Mouse (Mus musculus): Measurements from ENCODE around the gene Dlgap1. TPM values are rescaled to one million over a fixed set of nuclear protein-coding genes. Genes with fewer than 3 reads are reported as not detected.

Dlgap1 gene
- polyA plus RNA-seq, 1 experiment from 2014 or later = 1.6 TPM

- Histone ChIP-seq H3K36me3 (ENCODE audit: control insufficient read depth, insufficient read depth, low read length) (no peaks in the 10 kb centered on the region), H3K27me3 (replicated peaks; ENCODE audit: control insufficient read depth, insufficient read depth, low read length) (no peaks in the 10 kb centered on the region), H3K27ac (ENCODE audit: low read depth, low read length) (no peak overlapping the region), H3K4me1 (replicated peaks; ENCODE audit: control insufficient read depth, insufficient read depth, low read length) (0 out of 2 replicates have a peak, but pooled peaks cover 2% of the 10 kb centered on the region), H3K9me3 (ENCODE audit: control insufficient read depth, low read length) (no peaks in the 10 kb centered on the region), H3K9ac (ENCODE audit: low read depth, low read length) (no peak overlapping the region), H3K4me2 (peak overlapping the region; percentile 50), H3K4me3 (ENCODE audit: low read depth, low read length) (peak overlapping the region; percentile 10; the same call in 1 of the 2 replicates)
- ATAC-seq (replicated peaks; ENCODE audit: low FRiP score) (peak; percentile 76), DNase-seq (ENCODE audit: low spot score) (peak; percentile 71)
- 1% methylated on average over 17 of the region's 17 CpGs for WGBS
Measured at GRCm38 (mm10) chr17:70738168-70738854, 769.4 kb downstream of the Dlgap1 start.

GRCm38 (mm10) chr17:70739346-70739745, 770.5 kb downstream of the Dlgap1 start:
- no peak overlapping the region for H3K4me3 ChIP-seq (ENCODE audit: low read depth, low read length)
- no peaks in the 10 kb centered on the region for H3K9me3 ChIP-seq (ENCODE audit: control insufficient read depth, low read length)
- H3K27ac ChIP-seq (ENCODE audit: low read depth, low read length) = no peak overlapping the region
- H3K4me2 ChIP-seq = no peak overlapping the region
- H3K4me1 ChIP-seq (replicated peaks; ENCODE audit: control insufficient read depth, insufficient read depth, low read length) = 0 out of 2 replicates have a peak, but pooled peaks cover 2% of the 10 kb centered on the region
- no peak for ATAC-seq (replicated peaks; ENCODE audit: low FRiP score)
- H3K36me3 ChIP-seq (ENCODE audit: control insufficient read depth, insufficient read depth, low read length) = no peaks in the 10 kb centered on the region
- DNase-seq (ENCODE audit: low spot score) = no peak
- 72% methylated on average over 6 of the region's 6 CpGs for WGBS
- no peaks in the 10 kb centered on the region for H3K27me3 ChIP-seq (replicated peaks; ENCODE audit: control insufficient read depth, insufficient read depth, low read length)
- H3K9ac ChIP-seq (ENCODE audit: low read depth, low read length) = no peak overlapping the region

DNA sequence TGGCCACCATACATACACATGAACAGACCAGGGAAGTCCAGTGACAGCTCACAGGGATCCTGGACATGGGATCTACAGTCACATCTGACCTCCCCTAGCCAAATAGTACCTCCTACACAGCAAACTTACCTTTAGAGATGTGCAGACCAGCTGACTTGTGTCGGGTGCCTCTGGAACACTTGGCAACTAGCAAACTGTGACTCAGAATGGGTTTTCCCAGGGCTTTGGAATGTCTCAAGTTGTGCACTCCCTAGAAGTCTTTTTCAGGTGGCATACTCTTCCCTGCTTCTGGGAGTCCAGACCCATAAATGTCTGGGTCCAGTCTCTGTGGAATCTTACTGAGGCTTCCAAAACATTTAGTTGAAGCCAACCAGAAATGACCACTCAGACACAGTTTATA, 772.8 kb downstream of the Dlgap1 start:
- no peaks in the 10 kb centered on the region for H3K9me3 ChIP-seq (ENCODE audit: control insufficient read depth, low read length)
- no peak overlapping the region for H3K9ac ChIP-seq (ENCODE audit: low read depth, low read length)
- ATAC-seq (replicated peaks; ENCODE audit: low FRiP score) (no peak), DNase-seq (ENCODE audit: low spot score) (no peak)
- H3K4me2 ChIP-seq = no peak overlapping the region
- H3K27me3 ChIP-seq (replicated peaks; ENCODE audit: control insufficient read depth, insufficient read depth, low read length) = peaks cover 4% of the 10 kb centered on the region; the same call in 1 of the 2 replicates
- 88% methylated on average over 1 of the region's 1 CpGs for WGBS
- no peaks in the 10 kb centered on the region for H3K36me3 ChIP-seq (ENCODE audit: control insufficient read depth, insufficient read depth, low read length)
- H3K27ac ChIP-seq (ENCODE audit: low read depth, low read length) = no peak overlapping the region
- H3K4me3 ChIP-seq (ENCODE audit: low read depth, low read length) = no peak overlapping the region
- H3K4me1 ChIP-seq (replicated peaks; ENCODE audit: control insufficient read depth, insufficient read depth, low read length) = 0 out of 2 replicates have a peak, but pooled peaks cover 2% of the 10 kb centered on the region

- ATAC-seq (replicated peaks; ENCODE audit: low FRiP score) (no peak), DNase-seq (ENCODE audit: low spot score) (no peak)
- Histone ChIP-seq H3K9ac (ENCODE audit: low read depth, low read length) (no peak overlapping the region), H3K4me1 (replicated peaks; ENCODE audit: control insufficient read depth, insufficient read depth, low read length) (peaks cover 2% of the 10 kb centered on the region; the same call in 1 of the 2 replicates), H3K4me3 (ENCODE audit: low read depth, low read length) (no peak overlapping the region), H3K4me2 (no peak overlapping the region), H3K27ac (ENCODE audit: low read depth, low read length) (no peak overlapping the region), H3K9me3 (ENCODE audit: control insufficient read depth, low read length) (no peaks in the 10 kb centered on the region), H3K36me3 (ENCODE audit: control insufficient read depth, insufficient read depth, low read length) (no peaks in the 10 kb centered on the region), H3K27me3 (replicated peaks; ENCODE audit: control insufficient read depth, insufficient read depth, low read length) (peaks cover 20% of the 10 kb centered on the region)
- WGBS = 83% methylated on average over 5 of the region's 5 CpGs
Measured at GRCm38 (mm10) chr17:70744570-70745153, 775.8 kb downstream of the Dlgap1 start.

- Histone ChIP-seq H3K4me2 (no peak overlapping the region), H3K4me3 (ENCODE audit: low read depth, low read length) (no peak overlapping the region), H3K27me3 (replicated peaks; ENCODE audit: control insufficient read depth, insufficient read depth, low read length) (peaks cover 24% of the 10 kb centered on the region), H3K4me1 (replicated peaks; ENCODE audit: control insufficient read depth, insufficient read depth, low read length) (peaks cover 2% of the 10 kb centered on the region; the same call in 1 of the 2 replicates), H3K27ac (ENCODE audit: low read depth, low read length) (no peak overlapping the region), H3K9ac (ENCODE audit: low read depth, low read length) (no peak overlapping the region), H3K36me3 (ENCODE audit: control insufficient read depth, insufficient read depth, low read length) (no peaks in the 10 kb centered on the region), H3K9me3 (ENCODE audit: control insufficient read depth, low read length) (no peaks in the 10 kb centered on the region)
- ATAC-seq (replicated peaks; ENCODE audit: low FRiP score) = no peak
- DNase-seq (ENCODE audit: low spot score) = no peak
- WGBS = 74% methylated on average over 6 of the region's 6 CpGs
Measured at GRCm38 (mm10) chr17:70745385-70745784, 776.5 kb downstream of the Dlgap1 start.

DNA sequence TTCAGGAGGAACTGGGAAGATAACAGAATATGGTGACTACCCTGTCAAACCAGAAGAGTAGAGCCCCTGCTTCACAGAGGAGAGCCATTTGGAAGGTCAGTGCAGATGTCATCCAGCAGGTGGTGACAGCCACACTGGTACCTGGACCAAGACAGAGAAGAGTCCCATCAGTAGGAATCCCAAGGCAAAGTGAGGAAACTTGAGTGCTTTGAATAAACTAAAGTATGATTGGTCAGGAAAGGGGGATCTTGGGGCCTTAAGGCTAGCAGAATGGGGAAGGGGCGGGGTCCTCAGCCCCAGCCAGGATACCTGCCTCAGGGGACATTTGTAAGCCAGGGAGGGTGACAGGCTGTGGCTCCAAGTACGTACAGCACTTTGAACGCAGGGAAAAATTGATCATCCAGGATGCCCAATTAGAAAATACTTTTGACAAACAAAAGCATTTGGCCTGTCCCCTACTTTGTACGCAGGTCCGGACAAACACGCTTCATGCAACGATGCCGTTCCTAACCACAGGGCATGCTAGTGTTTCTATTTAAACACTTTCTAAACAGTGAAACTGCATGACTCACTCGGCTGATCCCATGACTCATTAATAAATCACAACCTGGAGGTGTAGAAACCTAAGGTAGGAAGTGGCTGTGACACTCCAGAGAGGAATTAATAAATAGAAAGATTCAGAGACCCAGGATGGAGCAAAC, 777.7 kb downstream of the Dlgap1 start:
- H3K27me3 ChIP-seq (replicated peaks; ENCODE audit: control insufficient read depth, insufficient read depth, low read length) = peaks cover 30% of the 10 kb centered on the region

DNA sequence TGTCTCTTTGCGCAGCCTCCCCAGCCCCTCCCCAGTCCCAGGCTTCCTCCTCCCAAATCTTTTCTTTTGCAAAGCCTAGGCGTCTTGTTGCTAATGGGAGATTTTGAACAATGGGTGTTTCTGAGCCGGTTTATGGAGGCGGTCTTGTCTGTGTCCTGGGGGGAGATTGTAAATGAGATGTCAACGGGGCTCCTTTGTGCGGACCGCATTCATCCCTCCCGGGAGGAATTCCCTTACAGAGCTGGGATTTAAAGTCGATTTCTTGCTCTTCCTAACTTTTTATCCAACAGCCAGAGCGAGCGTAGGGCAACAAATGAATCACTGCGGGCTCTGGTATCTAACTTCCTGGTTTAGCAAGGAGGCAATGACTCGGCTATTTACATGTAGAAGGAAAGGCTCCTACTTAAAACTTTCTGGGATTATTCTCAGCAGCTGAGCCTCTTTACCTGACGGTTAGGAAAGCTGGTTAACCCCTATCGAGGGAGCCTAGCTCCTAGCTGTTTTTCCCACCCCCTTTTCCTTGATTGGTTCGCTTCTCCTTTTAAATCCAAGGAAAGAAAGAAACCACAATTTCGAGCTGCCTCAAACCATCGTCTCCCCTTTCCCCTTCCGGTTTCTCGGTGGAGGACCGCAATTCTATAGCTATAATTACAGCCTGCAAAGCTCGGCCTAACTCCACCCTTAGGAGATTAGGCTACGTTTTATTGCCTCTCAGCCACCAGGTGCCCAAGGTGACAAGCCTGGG, 779.0 kb downstream of the Dlgap1 start:
- Histone ChIP-seq H3K4me3 (ENCODE audit: low read depth, low read length) (peak overlapping the region; percentile 22), H3K27me3 (replicated peaks; ENCODE audit: control insufficient read depth, insufficient read depth, low read length) (peaks cover 34% of the 10 kb centered on the region), H3K36me3 (ENCODE audit: control insufficient read depth, insufficient read depth, low read length) (no peaks in the 10 kb centered on the region), H3K27ac (ENCODE audit: low read depth, low read length) (0 out of 2 replicates have a peak overlapping the region, but pooled peaks have one; percentile 22), H3K4me2 (peak overlapping the region; percentile 50), H3K9me3 (ENCODE audit: control insufficient read depth, low read length) (no peaks in the 10 kb centered on the region), H3K9ac (ENCODE audit: low read depth, low read length) (no peak overlapping the region), H3K4me1 (replicated peaks; ENCODE audit: control insufficient read depth, insufficient read depth, low read length) (peaks cover 2% of the 10 kb centered on the region; the same call in 1 of the 2 replicates)
- under 1% methylated on average over 23 of the region's 23 CpGs for WGBS
- DNase-seq (ENCODE audit: low spot score) (peak; percentile 42), ATAC-seq (replicated peaks; ENCODE audit: low FRiP score) (no peak)

More for the DNA sequence above, 777.7 kb downstream of the Dlgap1 start:
- WGBS = 46% methylated on average over 9 of the region's 9 CpGs
- Histone ChIP-seq H3K4me3 (ENCODE audit: low read depth, low read length) (no peak overlapping the region), H3K4me2 (no peak overlapping the region), H3K36me3 (ENCODE audit: control insufficient read depth, insufficient read depth, low read length) (no peaks in the 10 kb centered on the region), H3K9me3 (ENCODE audit: control insufficient read depth, low read length) (no peaks in the 10 kb centered on the region), H3K9ac (ENCODE audit: low read depth, low read length) (no peak overlapping the region), H3K4me1 (replicated peaks; ENCODE audit: control insufficient read depth, insufficient read depth, low read length) (peaks cover 2% of the 10 kb centered on the region; the same call in 1 of the 2 replicates), H3K27ac (ENCODE audit: low read depth, low read length) (no peak overlapping the region)
- ATAC-seq (replicated peaks; ENCODE audit: low FRiP score) (no peak), DNase-seq (ENCODE audit: low spot score) (no peak)

- Histone ChIP-seq H3K27me3 (replicated peaks; ENCODE audit: control insufficient read depth, insufficient read depth, low read length) (peaks cover 34% of the 10 kb centered on the region), H3K9me3 (ENCODE audit: control insufficient read depth, low read length) (no peaks in the 10 kb centered on the region), H3K4me2 (peak overlapping the region; percentile 50), H3K36me3 (ENCODE audit: control insufficient read depth, insufficient read depth, low read length) (no peaks in the 10 kb centered on the region), H3K27ac (ENCODE audit: low read depth, low read length) (no peak overlapping the region), H3K4me3 (ENCODE audit: low read depth, low read length) (no peak overlapping the region), H3K9ac (ENCODE audit: low read depth, low read length) (no peak overlapping the region), H3K4me1 (replicated peaks; ENCODE audit: control insufficient read depth, insufficient read depth, low read length) (peaks cover 2% of the 10 kb centered on the region; the same call in 1 of the 2 replicates)
- whole genome bisulfite sequencing = 8% methylated on average over 10 of the region's 10 CpGs
- ATAC-seq (replicated peaks; ENCODE audit: low FRiP score) (no peak), DNase-seq (ENCODE audit: low spot score) (no peak)
Measured at GRCm38 (mm10) chr17:70748476-70748830, 779.6 kb downstream of the Dlgap1 start.
